Mouse (Mus musculus): Measurements from ENCODE around the gene Camk1g. TPM values are rescaled to one million over a fixed set of nuclear protein-coding genes. Genes with fewer than 3 reads are reported as not detected.

Gene Camk1g
- polyA plus RNA-seq, 1 experiment from 2014 or later: 11.5 TPM

DNA sequence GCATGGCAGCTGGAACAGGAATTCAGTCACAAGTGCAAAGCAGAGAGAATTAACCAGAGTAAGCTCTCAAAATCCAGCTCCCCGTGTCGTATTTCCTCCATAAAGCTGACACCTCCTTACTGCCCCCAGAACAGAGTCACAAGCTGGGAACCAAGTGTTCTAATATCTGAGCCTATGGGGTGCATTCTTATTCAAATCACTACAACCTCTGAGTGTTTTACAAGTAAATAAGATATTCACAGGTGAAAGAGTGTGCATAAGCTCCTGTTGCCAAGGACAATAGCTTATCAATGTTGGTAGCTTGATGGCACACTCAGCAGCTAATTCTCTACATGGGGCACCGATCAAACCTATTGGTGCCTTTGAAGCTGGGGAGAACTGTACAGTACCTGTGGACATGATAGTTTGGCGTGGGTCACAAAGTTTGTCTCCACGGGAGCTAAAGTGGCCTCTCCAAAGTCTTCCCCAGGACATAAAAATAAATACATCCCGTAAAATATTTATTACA lies 3.9 kb upstream of the Camk1g start:
- Histone ChIP-seq H3K4me1 (replicated peaks) (peaks cover 22% of the 10 kb centered on the region), H3K36me3 (no peaks in the 10 kb centered on the region), H3K27me3 (no peaks in the 10 kb centered on the region), H3K4me2 (no peak overlapping the region), H3K4me3 (no peak overlapping the region), H3K9me3 (replicated peaks) (no peaks in the 10 kb centered on the region), H3K9ac (no peak overlapping the region), H3K27ac (no peak overlapping the region)
- ATAC-seq (replicated peaks; ENCODE audit: insufficient number of reproducible peaks, insufficient read depth, low FRiP score, low read depth): no peak
- 86% methylated on average over 6 of the region's 6 CpGs for WGBS

DNA sequence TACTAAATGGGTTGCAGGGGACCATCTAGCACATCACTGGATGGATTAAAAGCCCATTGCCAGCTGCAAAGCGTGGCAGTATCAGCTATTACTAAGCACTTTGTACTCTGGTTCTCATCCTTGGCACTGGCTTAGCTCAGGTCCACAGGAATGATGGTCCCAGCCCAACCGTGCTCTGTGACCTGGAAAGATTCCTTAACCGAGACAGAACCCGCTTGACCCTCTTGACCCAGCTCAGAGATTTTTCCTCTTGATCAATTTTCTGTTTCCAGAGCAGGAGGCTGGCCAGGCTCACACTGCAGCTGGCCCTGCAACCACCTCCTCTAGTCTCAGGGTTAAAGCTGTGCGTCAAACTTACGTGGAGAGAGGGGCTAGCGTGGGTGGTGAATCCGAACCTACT lies 1.0 kb downstream of the Camk1g start:
- no peaks in the 10 kb centered on the region for H3K36me3 ChIP-seq
- no peaks in the 10 kb centered on the region for H3K27me3 ChIP-seq
- no peaks in the 10 kb centered on the region for H3K9me3 ChIP-seq (replicated peaks)
- no peak for ATAC-seq (replicated peaks; ENCODE audit: insufficient number of reproducible peaks, insufficient read depth, low FRiP score, low read depth)
- H3K4me2 ChIP-seq: peak overlapping the region; percentile 67
- H3K4me3 ChIP-seq: peak overlapping the region; percentile 50
- peak overlapping the region; percentile 80; the same call in 1 of the 2 replicates for H3K27ac ChIP-seq
- WGBS: 48% methylated on average over 8 of the region's 8 CpGs
- peaks cover 38% of the 10 kb centered on the region for H3K4me1 ChIP-seq (replicated peaks)
- H3K9ac ChIP-seq: peak overlapping the region; percentile 60

DNA sequence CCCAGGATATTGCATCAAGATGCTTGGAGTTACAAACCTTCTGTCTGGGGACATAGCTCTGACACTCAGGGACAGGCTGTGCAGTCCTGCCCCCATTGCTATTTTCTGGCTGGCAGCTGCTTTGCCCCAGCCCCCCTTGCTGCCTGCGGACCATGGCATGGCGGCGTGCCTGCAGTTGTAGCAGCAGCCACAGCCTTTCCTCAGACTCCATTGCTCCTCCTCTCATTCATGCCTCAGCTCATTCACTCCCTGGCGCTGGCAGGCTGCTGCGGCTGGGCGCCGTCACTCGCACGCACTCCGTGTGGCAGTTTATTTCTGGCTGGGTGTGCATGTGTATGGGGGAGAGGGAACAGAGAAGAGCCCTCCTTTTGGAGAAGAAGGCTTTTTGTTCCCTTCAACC lies 2.0 kb downstream of the Camk1g start:
- H3K27me3 ChIP-seq: no peaks in the 10 kb centered on the region
- peak overlapping the region; percentile 32 for H3K9ac ChIP-seq
- H3K9me3 ChIP-seq (replicated peaks): no peaks in the 10 kb centered on the region
- peak overlapping the region; percentile 15; the same call in 1 of the 2 replicates for H3K4me3 ChIP-seq
- peaks cover 42% of the 10 kb centered on the region for H3K4me1 ChIP-seq (replicated peaks)
- WGBS: 26% methylated on average over 10 of the region's 10 CpGs
- H3K36me3 ChIP-seq: no peaks in the 10 kb centered on the region
- peak overlapping the region; percentile 67 for H3K4me2 ChIP-seq
- peak overlapping the region; percentile 80 for H3K27ac ChIP-seq
- ATAC-seq (replicated peaks; ENCODE audit: insufficient number of reproducible peaks, insufficient read depth, low FRiP score, low read depth): peak; percentile 56

DNA sequence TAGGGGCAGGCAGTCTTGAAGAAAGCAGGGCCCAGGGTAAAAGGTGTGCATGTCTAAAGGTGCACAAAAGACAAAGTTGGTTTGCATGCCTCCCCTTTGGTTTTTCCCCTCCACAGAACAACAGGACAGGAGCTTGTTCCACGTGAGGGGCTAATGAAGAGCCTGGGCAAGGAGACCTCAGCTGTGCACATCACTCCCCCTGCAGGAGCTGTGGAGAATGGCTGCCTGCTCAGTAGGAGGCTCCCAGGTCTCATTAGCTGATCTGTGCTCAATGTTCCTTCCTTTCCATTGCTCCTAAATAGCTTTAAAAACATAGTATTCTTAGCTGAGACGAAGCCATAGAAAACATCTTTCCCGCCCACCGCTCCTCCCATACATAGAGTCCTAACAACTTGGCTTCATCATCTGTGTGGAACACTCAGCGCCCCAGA lies 6.3 kb downstream of the Camk1g start:
- peaks cover 28% of the 10 kb centered on the region for H3K4me1 ChIP-seq (replicated peaks)
- WGBS: 55% methylated on average over 5 of the region's 5 CpGs
- no peak for ATAC-seq (replicated peaks; ENCODE audit: insufficient number of reproducible peaks, insufficient read depth, low FRiP score, low read depth)

DNA sequence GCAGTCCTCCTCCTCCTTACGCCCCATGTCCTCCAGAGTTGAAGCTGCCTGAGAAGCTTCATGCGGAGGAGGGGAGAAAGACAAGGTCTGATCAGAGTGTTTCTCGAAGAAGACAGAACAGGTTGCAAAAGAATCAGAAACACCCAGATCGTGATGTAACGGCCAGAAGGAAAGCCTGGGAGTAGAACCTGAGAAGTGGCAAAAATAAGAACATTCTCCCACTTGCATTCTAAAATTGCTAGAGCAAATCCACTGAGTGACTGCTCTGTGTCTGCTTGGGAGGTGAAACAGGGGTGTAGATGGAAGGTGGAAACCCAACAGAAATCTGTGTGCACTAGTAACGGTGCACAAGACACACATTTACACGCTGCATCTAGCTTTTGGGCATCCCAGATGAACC lies 8.0 kb downstream of the Camk1g start:
- no peaks in the 10 kb centered on the region for H3K36me3 ChIP-seq
- peaks cover 11% of the 10 kb centered on the region for H3K4me1 ChIP-seq (replicated peaks)
- 85% methylated on average over 7 of the region's 7 CpGs for WGBS
- no peak overlapping the region for H3K9ac ChIP-seq
- no peak overlapping the region for H3K4me2 ChIP-seq
- H3K9me3 ChIP-seq (replicated peaks): no peaks in the 10 kb centered on the region
- no peaks in the 10 kb centered on the region for H3K27me3 ChIP-seq
- ATAC-seq (replicated peaks; ENCODE audit: insufficient number of reproducible peaks, insufficient read depth, low FRiP score, low read depth): no peak
- H3K27ac ChIP-seq: no peak overlapping the region
- H3K4me3 ChIP-seq: no peak overlapping the region

More for the DNA sequence above, 6.3 kb downstream of the Camk1g start:
- no peaks in the 10 kb centered on the region for H3K27me3 ChIP-seq
- no peaks in the 10 kb centered on the region for H3K36me3 ChIP-seq
- no peak overlapping the region for H3K4me3 ChIP-seq
- H3K27ac ChIP-seq: no peak overlapping the region
- H3K9me3 ChIP-seq (replicated peaks): no peaks in the 10 kb centered on the region
- H3K4me2 ChIP-seq: no peak overlapping the region
- H3K9ac ChIP-seq: no peak overlapping the region

DNA sequence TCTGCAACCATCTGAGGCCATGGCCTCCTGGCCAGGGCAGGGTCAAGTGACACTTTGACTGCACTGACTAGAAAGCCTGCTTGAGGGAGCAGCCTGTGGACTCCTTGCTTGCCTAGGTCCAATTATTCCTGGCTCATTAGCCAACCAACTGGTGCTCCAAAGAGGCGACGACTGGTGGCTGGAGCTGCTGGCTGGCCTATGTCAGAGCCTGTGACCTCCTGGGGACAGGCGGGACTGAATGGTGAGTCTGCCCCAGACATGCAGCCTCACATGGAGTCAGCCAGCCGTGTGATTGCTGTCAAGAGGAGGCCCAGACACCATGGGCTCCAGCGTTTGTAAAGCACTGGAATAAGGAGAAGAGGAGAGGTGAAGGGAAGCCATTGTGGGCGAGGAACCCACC lies 8.9 kb downstream of the Camk1g start:
- H3K4me2 ChIP-seq: no peak overlapping the region
- peaks cover 10% of the 10 kb centered on the region for H3K4me1 ChIP-seq (replicated peaks)
- no peaks in the 10 kb centered on the region; the same call in 1 of the 2 replicates for H3K36me3 ChIP-seq
- H3K27me3 ChIP-seq: no peaks in the 10 kb centered on the region
- no peaks in the 10 kb centered on the region for H3K9me3 ChIP-seq (replicated peaks)
- 43% methylated on average over 6 of the region's 6 CpGs for WGBS
- H3K27ac ChIP-seq: no peak overlapping the region
- ATAC-seq (replicated peaks; ENCODE audit: insufficient number of reproducible peaks, insufficient read depth, low FRiP score, low read depth): no peak
- H3K4me3 ChIP-seq: no peak overlapping the region
- H3K9ac ChIP-seq: no peak overlapping the region

DNA sequence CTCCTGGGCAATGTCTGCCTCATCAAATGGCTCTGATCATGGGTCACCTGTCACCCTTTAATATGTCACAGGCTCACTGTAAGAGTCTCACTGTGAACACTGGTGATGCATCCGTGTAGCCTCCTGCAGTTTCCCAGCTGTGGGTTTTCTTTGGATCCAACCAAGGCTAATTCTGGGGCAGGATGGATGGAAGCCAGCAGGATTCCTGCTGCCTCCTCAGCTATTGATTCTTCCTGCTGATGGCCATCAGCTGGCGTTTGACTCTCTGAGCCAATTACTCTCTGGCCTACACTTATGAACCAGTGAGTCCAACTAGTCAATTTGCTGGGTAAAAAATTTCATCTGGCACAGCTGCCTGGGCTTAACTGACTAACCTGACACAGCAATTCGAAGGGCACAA lies 10.9 kb downstream of the Camk1g start:
- no peak overlapping the region for H3K4me2 ChIP-seq
- peaks cover 10% of the 10 kb centered on the region for H3K4me1 ChIP-seq (replicated peaks)
- no peak for ATAC-seq (replicated peaks; ENCODE audit: insufficient number of reproducible peaks, insufficient read depth, low FRiP score, low read depth)
- no peak overlapping the region for H3K27ac ChIP-seq
- H3K36me3 ChIP-seq: peaks cover 3% of the 10 kb centered on the region; the same call in 1 of the 2 replicates
- H3K4me3 ChIP-seq: no peak overlapping the region
- H3K9ac ChIP-seq: no peak overlapping the region
- WGBS: 75% methylated on average over 3 of the region's 3 CpGs
- H3K27me3 ChIP-seq: no peaks in the 10 kb centered on the region
- H3K9me3 ChIP-seq (replicated peaks): no peaks in the 10 kb centered on the region

DNA sequence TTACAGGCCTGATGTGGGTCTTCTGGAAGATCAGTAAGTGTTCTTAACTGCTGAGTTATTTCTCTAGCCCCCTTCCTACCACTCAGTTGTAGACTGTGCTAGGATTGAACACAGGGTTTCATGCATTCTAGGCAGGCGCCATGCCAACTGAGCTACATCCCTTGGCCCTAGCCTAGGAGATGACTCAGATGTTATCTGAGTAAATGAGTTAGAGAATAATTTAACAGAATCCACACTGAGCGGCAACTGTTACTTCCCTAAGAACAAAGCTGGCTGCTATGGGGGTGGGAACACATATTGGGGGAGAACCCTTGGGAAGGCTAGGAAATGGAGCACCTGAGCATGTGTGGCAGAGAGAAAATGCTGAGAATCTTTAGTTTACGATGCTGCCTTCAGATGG lies 18.5 kb downstream of the Camk1g start:
- Histone ChIP-seq H3K36me3 (peaks cover 16% of the 10 kb centered on the region), H3K9ac (no peak overlapping the region), H3K4me2 (no peak overlapping the region), H3K9me3 (replicated peaks) (no peaks in the 10 kb centered on the region), H3K27me3 (no peaks in the 10 kb centered on the region), H3K27ac (no peak overlapping the region), H3K4me1 (replicated peaks) (peaks cover 6% of the 10 kb centered on the region; the same call in 1 of the 2 replicates), H3K4me3 (no peak overlapping the region)
- 83% methylated on average over 3 of the region's 3 CpGs for WGBS
- no peak for ATAC-seq (replicated peaks; ENCODE audit: insufficient number of reproducible peaks, insufficient read depth, low FRiP score, low read depth)

DNA sequence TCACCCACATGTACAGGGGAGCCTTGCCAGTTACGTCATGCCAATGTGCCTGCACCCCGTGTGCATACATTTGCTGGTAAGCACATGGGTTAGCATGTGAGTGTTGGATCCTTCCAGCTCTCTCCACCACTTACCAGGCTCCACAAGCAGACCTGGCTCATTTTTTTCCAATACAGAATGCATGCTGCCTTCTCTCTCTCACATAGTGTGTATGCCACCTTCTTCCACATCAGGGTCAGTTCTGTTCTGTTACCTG lies 19.6 kb downstream of the Camk1g start:
- Histone ChIP-seq H3K4me3 (no peak overlapping the region), H3K4me1 (replicated peaks) (peaks cover 6% of the 10 kb centered on the region; the same call in 1 of the 2 replicates), H3K9me3 (replicated peaks) (no peaks in the 10 kb centered on the region), H3K4me2 (no peak overlapping the region), H3K36me3 (peaks cover 14% of the 10 kb centered on the region), H3K27me3 (no peaks in the 10 kb centered on the region), H3K9ac (no peak overlapping the region), H3K27ac (no peak overlapping the region)
- WGBS: 92% methylated on average over 2 of the region's 2 CpGs
- ATAC-seq (replicated peaks; ENCODE audit: insufficient number of reproducible peaks, insufficient read depth, low FRiP score, low read depth): no peak

DNA sequence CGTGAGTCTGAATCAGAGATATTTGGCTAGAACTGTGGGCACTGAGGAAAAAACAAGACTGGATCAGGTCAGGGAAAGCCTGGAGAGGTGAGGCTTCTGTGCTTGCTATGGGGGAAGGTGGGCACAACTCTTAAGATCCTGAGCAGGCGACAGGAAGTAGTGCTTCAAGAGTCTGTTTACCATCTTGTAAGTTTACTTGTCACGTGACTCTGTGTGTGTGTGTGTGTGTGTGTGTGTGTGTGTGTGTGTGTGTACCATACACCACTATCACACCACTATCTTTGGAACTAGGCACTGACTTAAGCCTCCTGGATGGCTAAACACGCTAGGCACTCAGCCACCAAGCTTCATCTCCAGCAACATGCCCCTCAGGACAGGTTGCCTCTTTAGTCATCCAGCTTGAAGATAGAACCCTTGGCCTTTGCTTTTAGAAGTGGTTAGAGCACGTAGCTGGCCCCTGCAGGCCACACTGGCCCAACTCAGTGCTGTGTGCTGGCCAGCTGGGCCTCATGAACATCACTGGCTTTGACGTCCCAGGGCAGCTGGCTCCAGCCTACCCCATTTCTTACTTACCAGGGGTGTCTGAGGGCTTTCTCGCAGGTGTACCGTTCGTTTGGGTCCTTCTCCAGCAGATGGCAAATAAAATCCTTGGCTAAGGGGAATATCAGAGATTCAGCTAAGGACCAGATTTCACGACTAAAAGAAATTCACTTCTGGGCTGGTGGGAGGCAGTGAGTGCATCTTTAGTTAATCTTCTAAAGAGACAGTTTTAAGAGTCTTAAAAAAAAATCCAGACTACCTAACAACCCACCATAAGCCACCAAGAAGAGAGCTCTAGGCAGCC lies 20.2 kb downstream of the Camk1g start:
- Histone ChIP-seq H3K4me1 (replicated peaks) (peaks cover 6% of the 10 kb centered on the region; the same call in 1 of the 2 replicates), H3K4me2 (no peak overlapping the region), H3K27ac (no peak overlapping the region), H3K4me3 (no peak overlapping the region), H3K9ac (no peak overlapping the region), H3K36me3 (peaks cover 14% of the 10 kb centered on the region), H3K27me3 (no peaks in the 10 kb centered on the region), H3K9me3 (replicated peaks) (no peaks in the 10 kb centered on the region)
- 83% methylated on average over 10 of the region's 10 CpGs for WGBS
- no peak for ATAC-seq (replicated peaks; ENCODE audit: insufficient number of reproducible peaks, insufficient read depth, low FRiP score, low read depth)

DNA sequence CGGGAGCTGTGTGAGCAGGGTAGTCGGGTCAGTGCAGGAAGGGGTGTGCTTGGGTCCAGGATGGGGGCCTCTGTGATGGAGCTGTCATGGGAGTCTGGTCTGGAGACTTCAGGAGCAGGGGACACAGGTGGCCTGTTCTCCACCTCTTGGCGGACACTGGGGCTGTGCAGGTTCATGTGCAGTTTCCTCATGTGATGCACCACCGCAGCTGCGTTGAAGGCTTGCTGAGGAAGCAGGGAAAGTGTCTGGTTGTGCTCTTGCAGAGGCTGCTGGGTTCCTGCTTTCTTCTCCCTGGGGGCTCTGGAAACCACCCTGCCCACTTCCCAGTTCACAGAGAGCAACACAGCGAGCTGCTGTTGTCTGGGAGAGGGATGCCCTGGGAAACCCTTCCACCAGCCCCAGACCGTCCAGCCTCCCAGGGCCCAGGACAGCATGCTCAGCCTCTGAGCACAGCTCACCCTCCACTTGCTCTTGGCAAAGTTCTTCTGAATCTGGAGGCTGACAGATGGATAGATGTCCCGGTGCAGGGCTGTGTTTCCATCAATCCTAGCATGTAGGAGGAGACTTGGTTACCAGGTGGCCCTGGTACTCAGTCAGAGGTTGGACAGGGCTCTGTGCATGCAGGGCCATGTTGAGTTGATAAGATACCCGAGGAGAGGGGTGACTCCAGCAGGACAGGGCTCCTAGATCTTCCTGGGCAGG lies 21.7 kb downstream of the Camk1g start:
- no peak overlapping the region for H3K4me3 ChIP-seq
- no peaks in the 10 kb centered on the region for H3K9me3 ChIP-seq (replicated peaks)
- peaks cover 7% of the 10 kb centered on the region for H3K36me3 ChIP-seq
- H3K27ac ChIP-seq: no peak overlapping the region
- no peak overlapping the region for H3K4me2 ChIP-seq
- ATAC-seq (replicated peaks; ENCODE audit: insufficient number of reproducible peaks, insufficient read depth, low FRiP score, low read depth): no peak
- WGBS: 73% methylated on average over 9 of the region's 9 CpGs
- no peak overlapping the region for H3K9ac ChIP-seq
- no peaks in the 10 kb centered on the region for H3K27me3 ChIP-seq
- peaks cover 6% of the 10 kb centered on the region; the same call in 1 of the 2 replicates for H3K4me1 ChIP-seq (replicated peaks)

Measured in heart, embryonic 15.5 days (tissue).